Mouse (Mus musculus) ES-Bruce4 (cell line): Measurements from ENCODE around the gene Gm45717. TPM values are rescaled to one million over a fixed set of nuclear protein-coding genes. Genes with fewer than 3 reads are reported as not detected.

ENCODE experiments used
- H3K27ac ChIP-seq: 2 replicates; pipeline ENCODE4 v1.5.1; 2012; ENCODE audit warnings: low read length, inconsistent platforms; ENCODE audit not compliant: insufficient read depth
- H3K27me3 ChIP-seq: 2 replicates; pipeline ENCODE4 v1.6.1; 2012; ENCODE audit warnings: mild to moderate bottlenecking, low read length, inconsistent platforms; ENCODE audit not compliant: control insufficient read depth, poor library complexity, insufficient read depth, severe bottlenecking
- H3K36me3 ChIP-seq: 2 replicates; pipeline ENCODE4 v1.6.1; 2012; ENCODE audit warnings: inconsistent platforms, mild to moderate bottlenecking, low read length, moderate library complexity; ENCODE audit not compliant: control insufficient read depth, poor library complexity, insufficient read depth, severe bottlenecking
- H3K4me1 ChIP-seq: one replicate; pipeline ENCODE4 v1.8.1; 2011; ENCODE audit warnings: low read length; ENCODE audit not compliant: control insufficient read depth, insufficient read depth
- H3K4me3 ChIP-seq: 2 replicates; pipeline ENCODE4 v1.5.1; 2011; ENCODE audit warnings: low read depth, mild to moderate bottlenecking, low read length
- H3K9ac ChIP-seq: 2 replicates; pipeline ENCODE4 v1.6.1; 2012; ENCODE audit warnings: low read depth, mild to moderate bottlenecking, inconsistent platforms; ENCODE audit not compliant: poor library complexity, severe bottlenecking
- H3K9me3 ChIP-seq: replicated peaks from 2 replicates; pipeline ENCODE4 v1.6.1; 2012; ENCODE audit warnings: mild to moderate bottlenecking, low read length, inconsistent platforms; ENCODE audit not compliant: control insufficient read depth, poor library complexity, insufficient read depth, severe bottlenecking
- CTCF ChIP-seq: IDR thresholded peaks from one replicate; pipeline ENCODE4 v1.8.1; 2011; ENCODE audit warnings: low read depth, low read length
- EP300 ChIP-seq: IDR thresholded peaks from 2 replicates; pipeline ENCODE4 v1.6.1; 2011; ENCODE audit warnings: low read depth, low read length; ENCODE audit not compliant: insufficient read depth
- POLR2A ChIP-seq: IDR thresholded peaks from one replicate; pipeline ENCODE4 v1.8.1; 2011; ENCODE audit warnings: low read length; ENCODE audit not compliant: insufficient read depth
- polyA plus RNA-seq: library from polyadenylated mRNA; stranded (reverse); fragments of >200 nt; gene quantifications from 2 replicates; pipeline ENCODE4 v1.2.4, GENCODE M21; 2011; ENCODE audit warnings: low read depth; ENCODE audit not compliant: missing spikeins, insufficient read depth, insufficient read length

The Gm45717 gene
- 3.1 TPM in 1 of 2 replicates, not detected in the other for polyA plus RNA-seq

DNA sequence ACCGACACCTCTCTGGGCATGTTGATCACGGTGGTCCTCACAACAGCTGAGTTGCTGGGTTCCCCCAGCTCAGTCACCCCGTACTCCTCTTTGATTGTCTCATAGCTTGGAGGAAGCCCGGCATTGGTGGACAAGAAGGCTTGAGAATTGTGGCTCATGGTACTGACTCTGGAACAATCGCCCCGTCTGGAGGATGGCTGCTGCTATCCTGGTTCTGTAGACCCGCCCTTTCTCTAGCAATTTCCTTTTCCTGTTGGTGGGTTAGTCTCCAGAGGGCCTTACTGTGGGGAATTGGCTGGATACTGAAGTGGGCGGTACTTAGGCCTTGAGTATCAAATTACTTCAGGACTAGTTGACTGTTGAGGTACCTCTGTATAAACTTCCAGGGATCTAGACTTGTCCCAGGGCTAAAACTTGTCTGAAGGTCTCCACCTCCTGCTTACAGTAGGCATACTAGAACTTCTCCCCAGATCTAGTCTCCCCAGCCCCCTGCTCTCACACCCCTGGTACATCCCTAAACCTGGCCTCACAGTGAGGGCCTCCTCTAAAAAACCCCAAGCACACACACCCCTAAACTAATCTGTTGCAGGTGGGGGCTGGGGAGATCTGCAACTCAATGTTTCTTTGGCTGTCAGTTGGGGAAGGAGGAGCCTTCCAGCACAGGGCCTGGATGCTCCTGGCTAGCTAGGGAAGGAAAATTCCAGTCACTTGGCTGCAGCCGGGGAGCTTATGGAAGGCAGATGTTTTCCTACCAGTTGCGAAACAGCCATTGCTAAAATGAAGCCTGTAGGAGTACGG lies at the start of gene Gm45717, which contains the start of gene Ifitm2:
Gene Gm45717 (minus strand): TSS at position 180 of the 798 bp plus-strand sequence.
Gene Ifitm2 (minus strand): TSS at position 230 of the 798 bp plus-strand sequence.
- H3K9me3 ChIP-seq: no peaks in the 10 kb centered on the region
- peak within 1 kb of the TSS; percentile 95 for H3K4me3 ChIP-seq
- TF ChIP-seq CTCF: no peak
- TF ChIP-seq POLR2A: peak; percentile 74
- TF ChIP-seq EP300: peak; percentile 82
- H3K9ac ChIP-seq: peak within 1 kb of the TSS; percentile 82
- H3K27ac ChIP-seq: peak within 1 kb of the TSS; percentile 96
- H3K36me3 ChIP-seq: peaks cover 13% of the 10 kb centered on the region
- peaks cover 10% of the 10 kb centered on the region for H3K4me1 ChIP-seq
- H3K27me3 ChIP-seq: no peaks in the 10 kb centered on the region

DNA sequence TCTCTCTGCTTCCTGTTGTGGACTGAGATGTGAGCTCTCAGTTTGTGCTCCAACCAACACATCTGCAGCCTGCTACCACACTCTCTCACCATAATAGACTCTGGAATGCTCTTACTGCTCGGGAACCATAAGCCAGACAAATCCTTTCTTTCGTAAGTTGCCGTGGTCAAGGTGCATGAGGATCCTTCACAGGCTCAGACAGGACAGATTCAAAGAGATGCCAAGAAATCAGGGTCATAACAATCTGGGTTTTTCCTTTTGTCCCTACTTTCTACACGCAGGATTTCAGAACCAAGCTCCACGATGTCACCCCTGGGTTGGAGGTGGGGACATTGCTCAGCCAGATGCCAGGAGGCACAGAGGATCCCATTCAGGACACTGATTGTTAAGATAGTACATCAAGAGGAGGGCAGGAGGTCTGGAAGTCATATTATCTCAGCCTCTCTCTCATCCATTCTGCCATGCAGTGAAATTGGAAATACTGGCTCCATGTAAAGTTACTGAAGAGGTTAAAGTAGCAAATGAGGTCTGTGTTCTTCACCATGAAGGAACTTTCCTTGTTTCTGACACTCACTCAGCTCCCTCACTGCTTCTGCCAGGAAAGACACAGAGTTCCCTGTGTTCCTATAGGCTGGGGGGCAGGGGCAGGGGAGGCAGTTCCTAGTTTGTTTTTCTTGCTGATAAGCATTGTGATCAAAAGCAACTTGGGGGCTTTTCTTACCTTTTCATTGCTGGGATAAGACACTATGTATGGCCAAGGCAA lies 47.7 kb upstream of the Gm45717 start:
- TF ChIP-seq POLR2A: no peak
- TF ChIP-seq EP300: no peak
- TF ChIP-seq CTCF: no peak
- H3K4me1 ChIP-seq: peaks cover 3% of the 10 kb centered on the region

DNA sequence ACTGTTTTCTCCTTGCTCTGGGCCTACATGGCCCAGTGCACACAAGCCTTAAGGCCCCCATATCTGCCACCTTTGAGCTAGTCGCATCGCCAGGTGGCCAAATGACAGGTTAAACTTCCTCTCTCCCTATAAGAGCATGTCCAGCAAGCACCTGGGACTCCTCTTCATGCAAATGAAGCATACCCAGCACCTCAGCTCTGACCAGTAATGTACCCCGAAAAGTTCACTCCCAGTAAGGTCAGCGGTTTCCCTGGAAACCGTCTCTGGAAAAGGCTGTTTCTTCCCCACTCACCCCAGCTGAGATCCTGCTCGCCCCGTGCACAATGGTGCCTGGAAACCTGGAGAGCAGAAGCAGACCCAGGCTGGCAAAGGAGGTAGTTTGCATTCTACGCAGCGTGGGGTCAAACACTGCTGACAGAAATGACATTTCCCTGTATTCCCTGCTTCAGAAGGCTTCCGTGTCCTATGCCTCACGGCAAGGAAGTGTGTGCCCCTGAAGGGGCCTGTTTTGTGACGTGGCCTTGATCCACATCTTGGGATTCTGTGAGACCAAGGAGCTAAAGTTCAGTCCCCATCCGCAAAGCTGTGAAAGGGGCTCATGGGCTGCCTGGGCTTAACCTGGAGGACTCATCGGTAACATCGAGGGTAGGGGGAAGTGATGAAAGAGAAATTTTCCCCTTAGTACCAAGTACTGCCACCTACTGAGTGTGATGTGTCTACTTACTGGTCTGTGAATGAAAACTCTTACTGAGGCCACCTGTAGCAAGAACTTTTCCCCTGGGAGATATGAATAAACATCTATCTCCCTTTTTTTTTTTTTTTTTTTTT lies 45.4 kb upstream of the Gm45717 start:
- Histone ChIP-seq H3K9me3 (no peaks in the 10 kb centered on the region), H3K9ac (no peak overlapping the region), H3K4me1 (no peaks in the 10 kb centered on the region), H3K27ac (no peak overlapping the region), H3K27me3 (no peaks in the 10 kb centered on the region), H3K36me3 (no peaks in the 10 kb centered on the region), H3K4me3 (no peak overlapping the region)
- TF ChIP-seq POLR2A (no peak), CTCF (no peak), EP300 (no peak)

More for the DNA sequence above, 47.7 kb upstream of the Gm45717 start:
- H3K27ac ChIP-seq: no peak overlapping the region
- H3K4me3 ChIP-seq: no peak overlapping the region
- no peaks in the 10 kb centered on the region for H3K9me3 ChIP-seq
- H3K36me3 ChIP-seq: no peaks in the 10 kb centered on the region
- no peak overlapping the region for H3K9ac ChIP-seq
- H3K27me3 ChIP-seq: no peaks in the 10 kb centered on the region

DNA sequence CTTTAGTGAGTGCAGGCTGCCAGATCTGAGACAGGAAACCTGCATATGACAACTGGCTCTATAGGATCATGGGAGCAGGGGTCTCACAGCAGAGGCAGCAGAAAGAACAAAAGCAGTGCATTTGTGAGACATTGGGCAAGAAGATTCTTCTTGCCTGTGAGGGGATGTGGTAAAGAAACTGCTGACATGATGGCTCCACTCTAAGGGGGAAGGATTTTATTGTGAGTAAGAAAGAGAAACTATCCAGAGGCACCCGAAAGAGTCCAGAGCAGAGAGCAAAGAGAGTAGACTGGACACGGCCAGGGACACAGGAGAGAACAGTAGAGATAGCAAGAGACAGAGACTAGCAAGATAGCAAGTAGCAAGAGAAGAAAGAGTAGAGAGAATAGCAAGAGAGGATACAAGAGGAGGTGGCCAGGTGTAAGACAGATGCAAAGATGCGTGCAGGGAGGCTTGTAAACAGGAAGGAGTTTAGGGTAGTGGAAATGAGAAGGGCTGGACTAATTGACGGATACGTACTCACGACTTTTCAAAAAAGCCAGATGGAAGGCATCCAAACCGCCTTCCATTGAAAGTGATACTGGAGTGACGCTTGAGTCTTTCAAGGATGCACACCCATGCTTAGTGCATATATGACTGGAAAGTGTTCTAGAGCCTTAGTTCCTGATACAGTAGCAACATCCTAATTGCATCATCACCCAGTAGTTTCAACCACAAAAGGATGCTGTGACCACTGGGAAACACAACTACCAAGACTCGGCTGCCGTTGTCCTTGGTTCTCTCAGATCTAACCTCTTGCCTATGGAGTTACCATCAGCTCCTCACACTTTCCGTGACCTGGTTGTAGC lies 43.3 kb upstream of the Gm45717 start:
- no peaks in the 10 kb centered on the region for H3K9me3 ChIP-seq
- H3K27me3 ChIP-seq: no peaks in the 10 kb centered on the region
- H3K36me3 ChIP-seq: no peaks in the 10 kb centered on the region

DNA sequence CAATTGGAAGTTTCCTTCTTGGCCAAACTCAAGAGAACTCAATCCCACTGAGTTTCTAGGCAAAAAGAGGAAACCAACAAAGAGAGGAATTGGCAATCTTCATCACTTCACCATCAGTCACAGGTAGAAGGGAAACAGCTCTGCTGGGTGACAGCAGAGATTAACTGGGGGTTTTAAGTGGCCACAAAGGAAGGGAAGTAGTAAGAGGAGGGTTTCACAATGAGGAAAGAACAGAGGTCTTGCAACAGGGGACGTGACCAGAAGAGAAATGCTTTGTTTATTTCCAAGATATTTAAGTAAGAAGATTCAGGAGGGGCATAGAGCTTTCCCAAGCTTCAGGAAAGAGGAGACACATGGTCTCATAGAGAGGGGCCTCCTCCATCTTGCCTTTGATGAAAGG lies 42.1 kb upstream of the Gm45717 start:
- no peak overlapping the region for H3K9ac ChIP-seq
- TF ChIP-seq EP300: no peak
- no peak for TF ChIP-seq POLR2A
- TF ChIP-seq CTCF: no peak
- no peaks in the 10 kb centered on the region for H3K27me3 ChIP-seq
- no peaks in the 10 kb centered on the region for H3K4me1 ChIP-seq
- no peak overlapping the region for H3K27ac ChIP-seq
- no peaks in the 10 kb centered on the region for H3K9me3 ChIP-seq
- no peaks in the 10 kb centered on the region for H3K36me3 ChIP-seq
- no peak overlapping the region for H3K4me3 ChIP-seq

More for the DNA sequence above, 43.3 kb upstream of the Gm45717 start:
- Histone ChIP-seq H3K9ac (no peak overlapping the region), H3K4me3 (no peak overlapping the region), H3K4me1 (no peaks in the 10 kb centered on the region), H3K27ac (no peak overlapping the region)
- TF ChIP-seq EP300: no peak
- TF ChIP-seq CTCF: no peak
- TF ChIP-seq POLR2A: no peak
